Mouse (Mus musculus): Measurements from ENCODE around the gene Prl7a2. TPM values are rescaled to one million over a fixed set of nuclear protein-coding genes. Genes with fewer than 3 reads are reported as not detected.

The Prl7a2 gene
- total RNA-seq (2021) = not detected
- long read RNA-seq, experiment 1 = 0 reads
- long read RNA-seq, experiment 2 = 0 reads

- intact Hi-C loops (cut with DNase I) = no loop called here
These were observed at the start of gene Prl7a2 for GRCm38 (mm10) chr13:27667936-27668335. Gene Prl7a2 (minus strand): TSS chr13:27668036.

GRCm38 (mm10) chr13:27716636-27717035, 48.8 kb upstream of the Prl7a2 start, which contains the start of gene Prl7d1:
Gene Prl7d1 (minus strand): TSS chr13:27716736.
- intact Hi-C loops (cut with DNase I) = no loop called here
- no peak for DNase-seq

More at GRCm38 (mm10) chr13:27667936-27668335, at the start of gene Prl7a2:
- no peak for DNase-seq

GRCm38 (mm10) chr13:27706521-27706920, 38.7 kb upstream of the Prl7a2 start:
- intact Hi-C loops (cut with DNase I) = no loop called here
- no peak for DNase-seq

GRCm38 (mm10) chr13:27660747-27661146, 7.1 kb downstream of the Prl7a2 start:
- intact Hi-C loops (cut with DNase I) = no loop called here

GRCm38 (mm10) chr13:27642393-27642792, 25.4 kb downstream of the Prl7a2 start, which contains the start of gene Prl7a1:
Gene Prl7a1 (minus strand): TSS chr13:27642493.
- no peak for DNase-seq
- intact Hi-C loops (cut with DNase I) = no loop called here

More at GRCm38 (mm10) chr13:27660747-27661146, 7.1 kb downstream of the Prl7a2 start:
- DNase-seq = no peak

- intact Hi-C loops (cut with DNase I) = no loop called here
- DNase-seq = no peak
These were observed 57.4 kb downstream of the Prl7a2 start, which contains the start of gene Prl7b1 for GRCm38 (mm10) chr13:27610482-27610881. Gene Prl7b1 (minus strand): TSS chr13:27610582.

Other genes starting within 250 kb of the Prl7a2 start
- gene Prl8a6, start 229.3 kb downstream of the Prl7a2 start, total RNA-seq (2021) = not detected
- gene Prl8a8, start 154.8 kb downstream of the Prl7a2 start, total RNA-seq (2021) = not detected
- not detected for gene Prl8a9, start 103.4 kb downstream of the Prl7a2 start, total RNA-seq (2021)
- not detected for gene Prl8a1, start 85.9 kb downstream of the Prl7a2 start, total RNA-seq (2021)
- gene Prl7b1, start 57.5 kb downstream of the Prl7a2 start, total RNA-seq (2021) = not detected
- not detected for gene Prl7a1, start 25.5 kb downstream of the Prl7a2 start, total RNA-seq (2021)
- not detected for gene Prl7d1, start 48.7 kb upstream of the Prl7a2 start, total RNA-seq (2021)
- gene Prl7c1, start 112.8 kb upstream of the Prl7a2 start, total RNA-seq (2021) = not detected
- not detected for gene Prl2a1, start 133.6 kb upstream of the Prl7a2 start, total RNA-seq (2021)
- gene Prl2c1, start 181.3 kb upstream of the Prl7a2 start, total RNA-seq (2021) = not detected

Data from heart, postnatal 14 days (tissue).